Mouse (Mus musculus) embryonic fibroblast, embryonic 13.5 days (primary cell): ENCODE measurements around the gene Pnrc1.

Experiments used
- CTCF ChIP-seq: IDR thresholded peaks from 2 replicates; pipeline ENCODE4 v1.5.1; 2011; ENCODE audit warnings: mild to moderate bottlenecking, control low read depth, low read length, moderate library complexity, borderline replicate concordance; ENCODE audit not compliant: insufficient read depth
- POLR2A ChIP-seq: IDR thresholded peaks from 2 replicates; pipeline ENCODE4 v1.6.1; 2011; ENCODE audit warnings: low read depth, mild to moderate bottlenecking, control low read depth, low read length, moderate library complexity

- TF ChIP-seq CTCF (no peak), POLR2A (no peak)
Measured at GRCm38 (mm10) chr4:33292409-33293370, 2.7 kb upstream of the Pnrc1 start.
